Mouse (Mus musculus) layer of hippocampus, adult 2 months (tissue): ENCODE results near the gene Tbcd. TPM values are rescaled to one million over a fixed set of nuclear protein-coding genes. Genes with fewer than 3 reads are reported as not detected.
A peak's percentile ranks its signal among the peaks of the same experiment; 100 is the strongest.

Source experiments
- DNase-seq, 2 experiments: peaks; one replicate each; pipeline ENCODE4 v3.0.0; 2022; ENCODE audit warnings: low spot score in 2 of 2
- H3K27ac ChIP-seq: fragments of 200-600 bp; 2 replicates; pipeline ENCODE4 v1.8.1; 2022
- H3K4me3 ChIP-seq: fragments of 200-600 bp; 2 replicates; pipeline ENCODE4 v1.8.1; 2022; ENCODE audit warnings: mild to moderate bottlenecking
- CTCF ChIP-seq: fragments of 200-600 bp; conservative IDR thresholded peaks from 2 replicates; pipeline ENCODE4 v1.8.1; 2022; ENCODE audit warnings: antibody characterized with exemption, mild to moderate bottlenecking, moderate library complexity
- total RNA-seq, 2 experiments: library from RNA; stranded (reverse); gene quantifications; 2 replicates each; pipeline ENCODE4 v1.2.3; 2021

Gene Tbcd
- total RNA-seq, 2 experiments from 2014 or later: 39.5 to 40.3 TPM

GRCm38 (mm10) chr11:121500595-121500994 lies 48.8 kb downstream of the Tbcd start:
- no peak for TF ChIP-seq CTCF
- no peak overlapping the region for H3K4me3 ChIP-seq
- no peak overlapping the region for H3K27ac ChIP-seq
- DNase-seq: no peak

- H3K27ac ChIP-seq: 0 out of 2 replicates have a peak overlapping the region, but pooled peaks have one; percentile 19
- no peak for TF ChIP-seq CTCF
- no peak for DNase-seq
- H3K4me3 ChIP-seq: no peak overlapping the region
Observed at GRCm38 (mm10) chr11:121501525-121501924, 49.8 kb downstream of the Tbcd start.

GRCm38 (mm10) chr11:121502000-121502860 lies 50.5 kb downstream of the Tbcd start:
- DNase-seq: peak in 1 of 2 experiments; percentile 27
- Histone ChIP-seq H3K4me3 (no peak overlapping the region), H3K27ac (0 out of 2 replicates have a peak overlapping the region, but pooled peaks have one; percentile 19)
- TF ChIP-seq CTCF: no peak

GRCm38 (mm10) chr11:121508478-121508877 lies 56.7 kb downstream of the Tbcd start:
- no peak for DNase-seq
- TF ChIP-seq CTCF: no peak
- no peak overlapping the region for H3K4me3 ChIP-seq
- H3K27ac ChIP-seq: no peak overlapping the region

GRCm38 (mm10) chr11:121510512-121511246 lies 58.9 kb downstream of the Tbcd start:
- DNase-seq: no peak
- Histone ChIP-seq H3K4me3 (no peak overlapping the region), H3K27ac (no peak overlapping the region)
- no peak for TF ChIP-seq CTCF

- no peak overlapping the region for H3K27ac ChIP-seq
- H3K4me3 ChIP-seq: no peak overlapping the region
- peak in 1 of 2 experiments; percentile 48 for DNase-seq
- TF ChIP-seq CTCF: no peak
Observed at GRCm38 (mm10) chr11:121512896-121513572, 61.3 kb downstream of the Tbcd start.

- DNase-seq: no peak
- Histone ChIP-seq H3K4me3 (no peak overlapping the region), H3K27ac (no peak overlapping the region)
- TF ChIP-seq CTCF: no peak
Observed at GRCm38 (mm10) chr11:121515996-121516395, 64.2 kb downstream of the Tbcd start.

- TF ChIP-seq CTCF: no peak
- no peak overlapping the region for H3K4me3 ChIP-seq
- no peak for DNase-seq
- H3K27ac ChIP-seq: no peak overlapping the region
Observed at GRCm38 (mm10) chr11:121516906-121517305, 65.2 kb downstream of the Tbcd start.

GRCm38 (mm10) chr11:121517687-121518465 lies 66.1 kb downstream of the Tbcd start:
- Histone ChIP-seq H3K27ac (no peak overlapping the region), H3K4me3 (no peak overlapping the region)
- DNase-seq: no peak
- TF ChIP-seq CTCF: no peak

- no peak within 1 kb of the TSS for H3K4me3 ChIP-seq
- no peak within 1 kb of the TSS for H3K27ac ChIP-seq
- no peak for TF ChIP-seq CTCF
- no peak for DNase-seq
Observed at GRCm38 (mm10) chr11:121519131-121519530, 67.4 kb downstream of the Tbcd start, which contains the start of gene Zfp750. Zfp750 (minus strand) TSS chr11:121519333.

- Histone ChIP-seq H3K27ac (no peak overlapping the region), H3K4me3 (no peak overlapping the region)
- TF ChIP-seq CTCF: no peak
- DNase-seq: no peak
Observed at GRCm38 (mm10) chr11:121519703-121520102, 68.0 kb downstream of the Tbcd start.

GRCm38 (mm10) chr11:121520761-121521160 lies 69.0 kb downstream of the Tbcd start:
- TF ChIP-seq CTCF: no peak
- Histone ChIP-seq H3K27ac (no peak overlapping the region), H3K4me3 (no peak overlapping the region)
- DNase-seq: no peak
